Mouse (Mus musculus): ENCODE results near the gene Slc26a9.
"Not testable (repeated sequence)": the region's sequence is repeated elsewhere in the genome, so short reads cannot be mapped to it uniquely, and the experiment has no call there.

Slc26a9 gene

DNA sequence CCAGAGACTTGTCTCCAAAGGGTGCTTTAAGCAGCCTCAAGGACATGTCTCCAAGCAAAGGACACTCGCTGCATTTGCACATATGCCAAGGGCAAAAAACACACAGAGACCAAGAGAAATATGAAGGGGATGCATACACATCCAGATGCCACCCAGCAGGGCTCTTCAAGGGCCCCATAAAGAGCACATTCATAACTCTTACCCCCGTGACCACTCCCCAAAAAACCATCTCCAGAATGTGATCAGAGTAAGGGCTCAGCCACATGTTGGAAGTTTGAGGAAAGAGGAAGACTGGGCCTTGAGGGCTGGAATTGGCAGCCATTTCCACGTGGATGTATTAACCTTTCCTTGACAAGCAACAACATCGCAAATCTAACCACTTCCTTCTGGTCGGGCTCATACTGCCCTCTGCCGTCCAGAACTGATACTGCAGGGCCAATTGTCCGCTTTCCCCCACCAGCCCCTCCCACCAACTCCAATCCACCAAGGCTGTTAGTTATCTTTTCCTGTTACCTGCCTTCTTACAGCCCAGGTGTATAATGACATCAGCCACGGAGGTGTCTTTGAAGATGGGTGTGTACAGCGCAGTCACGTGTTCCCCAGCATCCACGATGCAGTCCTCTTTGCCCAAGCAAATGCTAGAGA is 21.7 kb downstream of the Slc26a9 start:
- DNase-seq (ENCODE audit: low read depth, low spot score): peak; percentile 80

DNA sequence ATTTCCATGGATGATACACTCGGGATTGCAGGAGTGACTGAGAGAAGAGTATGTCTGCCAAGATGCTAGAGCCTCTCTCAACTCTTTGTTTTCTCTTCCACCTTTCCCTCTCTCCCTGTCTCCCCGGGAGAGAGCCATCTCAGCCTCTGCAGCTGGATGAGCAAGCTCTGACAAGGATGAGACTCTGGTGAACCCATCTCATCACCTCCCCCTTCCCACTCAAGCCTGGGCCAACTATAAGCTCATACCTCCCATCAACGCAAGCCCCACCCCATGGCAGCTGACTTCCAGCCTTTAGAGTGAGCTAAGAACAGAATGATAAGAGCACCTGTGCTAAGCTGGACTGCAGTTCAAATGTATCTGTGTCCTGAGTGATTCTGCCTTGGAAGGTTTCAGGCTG is 25.5 kb downstream of the Slc26a9 start:
- DNase-seq (ENCODE audit: low read depth, low spot score): no peak

DNA sequence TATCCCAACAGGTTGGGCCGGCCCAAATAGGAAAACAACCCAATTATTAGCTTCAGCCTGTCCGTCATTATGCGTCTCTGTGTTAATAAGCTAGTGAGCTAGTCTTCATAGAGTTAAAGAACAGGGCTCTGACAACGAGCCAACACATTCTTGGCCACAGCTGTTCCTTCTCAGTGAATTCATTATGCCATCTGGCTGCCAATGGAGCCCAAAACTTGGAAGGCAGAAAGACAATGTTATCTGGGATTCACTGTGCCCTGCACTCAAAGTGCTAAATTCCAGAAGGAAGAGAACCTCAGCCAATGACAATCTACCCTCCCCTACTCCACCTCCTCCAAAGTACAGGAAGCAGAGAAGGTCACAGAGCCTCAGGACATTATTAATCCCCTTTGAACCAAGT is 26.8 kb downstream of the Slc26a9 start:
- peak; percentile 92 for DNase-seq (ENCODE audit: low read depth, low spot score)

DNA sequence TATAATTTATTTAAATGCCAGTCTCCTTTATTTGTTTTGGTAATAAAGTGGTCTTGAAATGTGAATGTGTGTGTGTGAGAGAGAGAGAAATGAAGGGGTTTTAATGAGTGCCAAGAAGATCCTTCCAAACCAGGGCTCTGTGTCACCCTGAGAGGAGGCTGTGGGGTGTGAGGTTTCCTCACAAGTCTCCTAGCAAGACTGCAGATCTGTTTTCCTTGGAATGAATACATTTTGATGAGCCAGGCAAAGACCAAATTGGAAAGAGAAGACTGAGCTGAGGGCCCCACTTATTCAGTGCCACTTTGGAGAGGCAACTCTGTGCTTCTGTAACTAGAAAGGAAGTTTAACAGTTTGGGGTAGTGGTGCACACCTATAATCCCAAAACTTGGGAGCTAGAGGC is 27.6 kb downstream of the Slc26a9 start:
- DNase-seq (ENCODE audit: low read depth, low spot score): peak; percentile 32

DNA sequence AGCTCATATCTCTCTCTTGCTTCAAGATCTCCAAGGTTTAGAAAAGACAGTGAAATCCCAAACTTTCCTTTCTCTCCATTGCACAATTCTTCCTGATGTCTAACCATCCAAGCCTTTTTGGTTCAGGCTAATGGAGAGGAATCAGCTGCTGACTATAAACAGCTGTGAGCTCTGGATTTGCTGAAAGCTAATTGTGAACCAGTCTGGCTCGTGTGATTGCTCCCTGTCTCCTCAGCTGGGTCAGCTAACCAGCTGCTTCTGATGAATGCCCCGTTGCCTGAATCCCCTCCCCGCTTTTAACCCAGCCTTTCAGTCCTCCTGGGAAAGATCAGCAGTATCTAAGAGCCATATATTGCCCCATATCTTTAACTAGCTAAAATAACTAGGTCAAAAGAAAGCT is 50.8 kb downstream of the Slc26a9 start:
- peak; percentile 30 for DNase-seq (ENCODE audit: low read depth, low spot score)

DNA sequence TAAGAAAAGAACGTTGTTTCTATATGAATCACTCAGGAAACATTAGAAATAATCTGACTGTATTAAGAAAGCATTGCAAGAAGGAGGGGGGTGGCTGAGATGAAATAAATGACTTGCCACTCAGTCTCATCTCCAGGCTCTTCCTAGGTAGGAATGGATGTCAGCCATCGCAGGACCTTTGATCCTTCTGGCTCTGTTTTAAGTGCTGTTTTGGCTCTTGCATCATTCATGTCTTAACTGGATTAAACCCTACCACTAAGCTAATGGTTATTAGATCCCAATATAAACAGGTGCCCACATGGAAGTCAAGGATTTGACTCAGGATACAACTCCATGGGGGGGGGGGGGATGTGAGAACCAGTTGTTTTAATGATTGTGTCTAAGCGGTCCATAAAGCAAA is 51.3 kb downstream of the Slc26a9 start:
- DNase-seq (ENCODE audit: low read depth, low spot score): no peak

- DNase-seq (ENCODE audit: low read depth, low spot score): peak; percentile 5
Observed at GRCm38 (mm10) chr1:131797202-131797909, 53.5 kb downstream of the Slc26a9 start, which contains the start of gene Pm20d1. Gene Pm20d1 (plus strand): TSS chr1:131797381.

DNA sequence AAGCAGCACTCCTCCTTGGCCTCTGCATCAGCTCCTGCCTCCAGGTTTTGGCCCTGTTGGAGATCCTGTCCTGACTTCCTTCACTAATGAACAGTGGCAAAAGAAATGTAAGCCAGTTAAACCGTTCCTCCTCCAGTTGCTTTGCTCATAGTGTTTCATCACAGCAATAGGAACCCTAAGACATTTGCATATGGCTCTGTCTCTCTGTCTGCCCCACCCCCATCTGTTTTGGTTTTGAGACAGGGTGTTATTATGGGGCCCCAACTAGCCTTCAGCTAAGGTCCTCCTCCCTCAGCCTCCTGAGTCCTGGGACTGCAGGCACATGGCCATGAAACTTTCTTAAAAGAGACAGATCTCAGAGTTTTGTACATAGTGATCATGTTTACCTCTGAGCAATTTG is 56.2 kb downstream of the Slc26a9 start:
- DNase-seq (ENCODE audit: low read depth, low spot score): no peak

GRCm38 (mm10) chr1:131801071-131801470 is 57.2 kb downstream of the Slc26a9 start:
- no peak for DNase-seq (ENCODE audit: low read depth, low spot score)

GRCm38 (mm10) chr1:131802652-131803051 is 58.8 kb downstream of the Slc26a9 start:
- DNase-seq (ENCODE audit: low read depth, low spot score): no peak

DNA sequence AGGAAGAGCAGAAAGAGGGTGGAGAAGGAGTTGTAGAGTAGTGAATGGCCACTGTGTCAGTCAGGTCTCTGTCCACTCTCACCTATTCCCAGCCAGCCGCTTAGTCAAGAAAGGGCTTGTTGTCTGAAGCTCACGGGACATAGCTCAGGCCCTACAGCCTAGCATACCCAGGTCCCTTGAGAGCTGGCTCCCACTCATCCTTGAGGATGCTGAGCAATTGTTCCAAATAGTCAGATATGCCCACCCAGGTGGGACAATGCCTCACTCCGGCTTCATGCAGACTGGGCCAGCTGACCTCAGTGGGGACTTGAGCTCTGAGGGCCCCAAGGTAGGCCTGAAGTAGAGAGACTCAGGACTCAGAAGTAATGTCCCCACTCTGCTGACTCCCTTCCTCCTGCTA is 60.3 kb downstream of the Slc26a9 start:
- no peak for DNase-seq (ENCODE audit: low read depth, low spot score)

GRCm38 (mm10) chr1:131808986-131809385 is 65.2 kb downstream of the Slc26a9 start:
- DNase-seq (ENCODE audit: low read depth, low spot score): no peak

DNA sequence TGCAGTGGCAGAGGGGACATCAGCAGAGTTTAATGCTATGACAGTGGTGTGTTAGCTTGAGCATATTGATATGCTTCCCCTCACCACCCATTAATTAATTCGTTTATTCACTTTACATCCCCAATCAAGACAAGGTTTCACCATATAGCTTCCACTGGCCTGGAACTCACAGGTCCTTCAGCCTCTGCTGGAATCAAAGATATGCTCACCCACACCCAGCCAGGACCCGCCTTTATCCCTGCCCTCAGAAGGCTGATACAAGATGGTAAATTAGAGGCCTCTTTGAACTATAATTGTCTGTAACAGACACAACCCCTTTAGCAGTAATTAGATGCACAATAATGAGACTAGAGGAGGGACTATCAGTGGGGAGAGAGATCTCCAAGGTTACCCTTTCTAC is 65.8 kb downstream of the Slc26a9 start:
- no peak for DNase-seq (ENCODE audit: low read depth, low spot score)

DNA sequence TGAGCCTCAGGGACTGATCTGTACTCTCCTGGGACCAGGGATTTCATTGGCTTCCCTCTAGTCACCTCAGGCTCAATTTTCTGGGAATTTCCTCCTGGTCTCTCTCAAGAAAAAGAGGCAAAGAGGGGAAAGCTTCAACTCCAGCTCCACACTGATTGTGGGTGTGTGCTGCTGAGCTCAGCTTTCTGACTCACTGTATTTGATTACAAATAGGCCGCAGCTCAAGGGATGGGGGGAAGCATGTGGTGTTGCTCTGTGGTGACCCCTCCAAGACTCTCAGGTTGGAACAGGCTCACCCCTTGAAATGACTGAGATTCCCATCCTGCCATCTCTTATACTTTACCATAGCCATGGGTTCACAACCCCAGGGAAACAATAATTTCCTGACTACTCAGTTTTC is 67.6 kb downstream of the Slc26a9 start:
- no peak for DNase-seq (ENCODE audit: low read depth, low spot score)

DNA sequence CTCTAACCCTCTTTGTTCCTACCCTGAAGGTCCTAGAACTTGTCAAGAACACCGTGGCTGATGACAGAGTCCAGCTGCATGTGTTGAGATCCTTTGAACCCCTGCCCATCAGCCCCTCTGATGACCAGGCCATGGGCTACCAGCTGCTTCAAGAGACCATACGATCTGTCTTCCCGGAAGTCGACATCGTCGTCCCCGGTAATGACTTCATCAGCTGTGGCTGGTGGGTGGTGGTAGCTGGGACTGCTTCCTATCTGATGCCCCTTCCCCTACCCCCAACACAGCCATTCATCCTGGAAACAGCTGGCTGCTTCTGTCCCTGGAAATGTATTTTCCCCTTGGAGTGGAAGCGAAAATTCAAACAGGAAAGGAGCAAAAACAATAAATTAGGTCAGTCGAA is 68.2 kb downstream of the Slc26a9 start:
- DNase-seq (ENCODE audit: low read depth, low spot score): no peak

DNA sequence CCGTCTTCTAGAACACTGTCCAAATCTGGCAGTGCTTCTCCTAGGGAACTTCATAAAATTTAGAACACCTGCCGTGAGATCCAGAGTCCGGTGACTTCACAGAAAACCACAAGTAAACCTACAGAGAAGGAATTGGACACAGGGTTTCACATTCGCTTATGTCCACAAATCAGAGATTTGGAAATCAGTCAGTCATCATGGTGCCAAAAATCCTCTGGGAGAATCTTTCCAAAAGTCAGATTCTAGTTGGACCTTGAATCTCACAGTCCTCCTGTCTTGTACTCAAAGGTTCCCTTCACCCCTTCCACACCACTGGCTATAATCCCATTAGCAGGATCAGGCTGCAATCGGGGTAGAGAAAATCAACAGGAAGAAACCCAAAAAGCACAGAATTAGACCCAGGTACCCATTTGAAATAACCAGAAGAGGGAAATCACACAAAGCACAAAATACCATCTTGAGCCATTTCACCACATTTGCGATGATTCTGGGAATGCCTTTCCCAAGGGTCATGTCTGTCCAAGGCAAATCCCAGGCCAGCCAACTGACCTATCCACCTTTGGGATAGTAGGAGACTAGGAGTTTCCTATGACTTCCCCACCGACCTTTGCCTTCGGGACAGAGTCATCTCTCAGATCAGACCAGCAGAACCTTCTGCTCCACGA is 68.9 kb downstream of the Slc26a9 start:
- DNase-seq (ENCODE audit: low read depth, low spot score): no peak

DNA sequence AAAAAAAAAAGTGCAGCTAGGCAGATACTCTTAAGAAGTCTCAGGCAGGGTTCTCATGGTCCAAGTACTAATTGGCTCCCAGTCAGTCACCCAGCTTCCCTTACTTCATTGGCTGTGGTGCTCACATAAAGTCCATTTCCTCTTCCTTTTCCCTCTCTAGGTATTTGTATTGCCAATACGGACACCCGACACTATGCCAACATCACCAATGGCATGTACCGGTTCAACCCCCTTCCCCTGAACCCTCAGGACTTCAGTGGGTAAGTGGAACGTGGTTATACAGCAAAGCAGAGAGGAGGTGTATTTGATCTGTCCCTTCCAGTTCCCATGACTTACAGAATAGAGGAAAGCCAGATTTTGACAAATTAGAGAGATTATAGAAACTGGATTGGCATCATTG is 69.9 kb downstream of the Slc26a9 start:
- no peak for DNase-seq (ENCODE audit: low read depth, low spot score)

DNA sequence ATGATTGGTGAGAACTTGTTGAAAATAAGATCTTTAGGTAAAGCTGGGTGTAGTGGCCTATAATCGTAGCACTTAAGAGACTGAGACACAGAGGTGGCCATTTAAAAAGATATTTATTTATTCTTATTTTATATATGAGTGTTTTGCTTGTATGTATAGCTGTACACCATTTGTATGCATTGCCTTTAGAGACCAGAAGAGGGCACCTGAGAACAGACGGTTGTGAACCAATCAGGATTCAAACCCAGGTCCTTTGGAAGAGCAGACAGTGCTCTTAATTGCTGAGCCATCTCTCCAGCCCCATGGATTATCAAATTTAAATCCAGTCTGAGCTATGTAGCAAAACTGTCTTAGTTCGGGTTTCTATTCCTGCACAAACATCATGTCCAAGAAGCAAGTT is 70.4 kb downstream of the Slc26a9 start:
- no peak for DNase-seq (ENCODE audit: low read depth, low spot score)

- DNase-seq (ENCODE audit: low read depth, low spot score): no peak
Observed at GRCm38 (mm10) chr1:131816886-131817285, 73.1 kb downstream of the Slc26a9 start.

DNA sequence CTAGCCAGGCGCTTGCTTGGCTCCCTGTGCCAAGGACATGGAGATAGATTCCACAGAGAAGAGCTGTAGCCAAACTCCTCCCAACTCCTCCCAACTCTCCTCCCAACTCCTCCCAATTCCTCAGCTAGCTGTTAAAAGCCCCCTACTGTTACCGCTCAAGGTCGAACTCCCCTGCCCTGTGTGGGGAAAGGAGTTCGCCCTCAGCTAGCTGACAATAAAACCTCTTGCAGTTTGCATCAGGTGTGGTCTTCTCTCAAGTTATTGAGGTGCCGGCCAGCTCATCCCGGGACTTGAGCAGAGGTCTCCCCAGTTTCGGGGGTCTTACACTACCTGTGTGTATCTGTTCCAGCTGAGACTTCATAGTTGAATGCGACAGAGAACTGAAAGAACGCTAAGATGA is 76.5 kb downstream of the Slc26a9 start:
- DNase-seq (ENCODE audit: low read depth, low spot score): not testable (repeated sequence)

DNA sequence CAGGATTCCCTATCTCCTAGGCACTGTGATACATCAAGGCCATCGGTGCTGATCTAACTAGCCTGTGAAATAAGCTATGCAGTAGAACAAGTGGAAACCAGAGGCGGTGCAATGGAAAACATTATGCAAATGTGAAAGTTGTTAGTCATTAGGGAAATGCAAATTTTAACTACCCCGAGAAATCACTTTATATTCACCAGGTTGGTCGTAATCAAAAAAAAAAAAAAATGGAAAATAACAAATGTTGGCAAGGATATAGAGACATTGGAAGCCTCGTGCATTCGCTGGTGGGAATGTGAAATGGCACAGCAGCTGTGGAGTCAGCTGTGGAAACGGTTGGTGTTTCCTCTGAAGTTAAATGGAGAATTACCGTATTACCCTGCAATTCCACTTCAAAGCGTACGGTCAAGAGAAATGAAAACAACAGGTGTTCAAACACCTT is 77.1 kb downstream of the Slc26a9 start:
- peak; percentile 84 for DNase-seq (ENCODE audit: low read depth, low spot score)

Data from brain, adult 2 months (tissue).